Comparison of ENCODE assay signal across 12 mouse cellular contexts in genomic region chr17:5085942-5086341, GRCm38 (mm10).
DNase-seq lines count a peak whose midpoint lies in the region; ATAC-seq and TF ChIP-seq lines count a peak whose summit lies in the region.
"Had no signal": no experiment of that assay in that cellular context is flagged by ENCODE, and none has a peak within 500 bp of the region (broad histone marks: within the 10 kb centered on the region; RNA-seq: fewer than 3 reads in every experiment).

No protein-coding gene starts in this region.

- no peak for DNase-seq in hindbrain, embryonic 10.5 days (ENCODE audit: low spot score)
- DNase-seq in brain, embryonic 14.5 days (ENCODE audit: low read depth), result peak; percentile 74
- DNase-seq in kidney, postnatal 25 days, result peak; percentile 31 to 57
- no peak for DNase-seq in right cerebral cortex, postnatal 14 days
- DNase-seq in lung, adult 18-20 months, result no peak
- DNase-seq: adrenal gland, adult 8-10 months; lung, embryonic 14.5 days; thymus, postnatal 14 days had no signal

- peaks cover 77% of the 10 kb centered on the region for H3K4me1 ChIP-seq in hindbrain, embryonic 13.5 days (replicated peaks)
- H3K4me1 ChIP-seq in hindbrain, embryonic 10.5 days (replicated peaks), result peaks cover 71% of the 10 kb centered on the region
- peaks cover 26 to 65% of the 10 kb centered on the region in 2 experiments for H3K4me1 ChIP-seq in heart, embryonic 14.5 days (ENCODE audit: control insufficient read depth in 2 of 2, insufficient read depth in 2 of 2, low read length in 2 of 2)

- H3K9ac ChIP-seq in hindbrain, embryonic 13.5 days, result peak overlapping the region; percentile 3; the same call in 1 of the 2 replicates
- H3K9ac ChIP-seq in heart, embryonic 14.5 days (ENCODE audit: low read length), result peak overlapping the region; percentile 55
- H3K9ac ChIP-seq: lung, embryonic 14.5 days had no signal

- no peaks in the 10 kb centered on the region for H3K27me3 ChIP-seq in hindbrain, embryonic 13.5 days
- no peaks in the 10 kb centered on the region for H3K27me3 ChIP-seq in hindbrain, embryonic 10.5 days (ENCODE audit: insufficient read depth, poor library complexity, severe bottlenecking)
- H3K27me3 ChIP-seq in heart, embryonic 14.5 days (ENCODE audit: control insufficient read depth, insufficient read depth, low read length), result no peaks in the 10 kb centered on the region

- no peaks in the 10 kb centered on the region for H3K36me3 ChIP-seq in hindbrain, embryonic 13.5 days
- no peaks in the 10 kb centered on the region for H3K36me3 ChIP-seq in hindbrain, embryonic 10.5 days
- no peaks in the 10 kb centered on the region for H3K36me3 ChIP-seq in heart, embryonic 14.5 days (ENCODE audit: control insufficient read depth, insufficient read depth, low read length)

- no peak overlapping the region for H3K4me3 ChIP-seq in hindbrain, embryonic 13.5 days
- no peak overlapping the region for H3K4me3 ChIP-seq in hindbrain, embryonic 10.5 days
- H3K4me3 ChIP-seq in heart, embryonic 14.5 days (ENCODE audit: control insufficient read depth in 1 of 2, insufficient read depth in 1 of 2, low read depth in 1 of 2, low read length in 2 of 2), result no peak overlapping the region
- H3K4me3 ChIP-seq: myocyte had no signal

- H3K9me3 ChIP-seq in hindbrain, embryonic 13.5 days, result no peaks in the 10 kb centered on the region
- no peaks in the 10 kb centered on the region for H3K9me3 ChIP-seq in hindbrain, embryonic 10.5 days
- H3K9me3 ChIP-seq in heart, embryonic 14.5 days (ENCODE audit: control insufficient read depth, low read length), result no peaks in the 10 kb centered on the region

- no peak overlapping the region for H3K4me2 ChIP-seq in hindbrain, embryonic 13.5 days
- peak overlapping the region; percentile 46 for H3K4me2 ChIP-seq in heart, embryonic 14.5 days (ENCODE audit: low read length)
- H3K4me2 ChIP-seq: lung, embryonic 14.5 days had no signal

- no peak for TF ChIP-seq POLR2A in brain, embryonic 14.5 days (IDR thresholded peaks at IDR 0.05; ENCODE audit: borderline replicate concordance, extremely low read depth, insufficient read depth, insufficient read length, poor library complexity, severe bottlenecking)

- peak; percentile 40; the same call in 1 of the 2 replicates for ATAC-seq in hindbrain, embryonic 13.5 days (ENCODE audit: low FRiP score)
- ATAC-seq in heart, embryonic 14.5 days (ENCODE audit: insufficient number of reproducible peaks, insufficient read depth, low FRiP score, low read depth), result peak; percentile 88
- ATAC-seq in erythroblast, adult 5-6 weeks (replicated peaks; ENCODE audit: low FRiP score, poor library complexity, severe bottlenecking), result no peak

- peak overlapping the region; percentile 80 for H3K27ac ChIP-seq in hindbrain, embryonic 13.5 days
- H3K27ac ChIP-seq in hindbrain, embryonic 10.5 days, result no peak overlapping the region; the same call in 1 of the 2 replicates
- H3K27ac ChIP-seq in heart, embryonic 14.5 days (replicated peaks in 1 of 2; ENCODE audit: control insufficient read depth in 1 of 2, insufficient read depth in 1 of 2, low read depth in 2 of 2, low read length in 2 of 2), result peak overlapping the region; percentile 40 to 68

- no peak for TF ChIP-seq CTCF in brain, embryonic 14.5 days (IDR thresholded peaks at IDR 0.05; ENCODE audit: borderline replicate concordance, extremely low read depth, insufficient read depth, insufficient read length)

- 46% methylated on average over 5 of the region's 5 CpGs for WGBS in hindbrain, embryonic 13.5 days
- WGBS in hindbrain, embryonic 10.5 days, result 69% methylated on average over 5 of the region's 5 CpGs
- whole genome bisulfite sequencing in heart, embryonic 14.5 days, result 7% methylated on average over 5 of the region's 5 CpGs

Comparison
In these comparisons a context has a peak if more than half of its experiments do, and no peak if none do; other contexts are left out.
1. DNase-seq: peak in brain, embryonic 14.5 days (single experiment) and kidney, postnatal 25 days (2 of 2); none in hindbrain, embryonic 10.5 days (single experiment), right cerebral cortex, postnatal 14 days (single experiment) and lung, adult 18-20 months (0 of 2).